Mouse (Mus musculus) C2C12 (cell line): ENCODE measurements around the gene Dnajb1.

ENCODE experiments used
- CTCF ChIP-seq: IDR thresholded peaks from one replicate; pipeline ENCODE4 v1.5.1; 2011; ENCODE audit not compliant: control insufficient read depth, insufficient read depth, insufficient read length
- MYOG ChIP-seq: IDR thresholded peaks from one replicate; pipeline ENCODE4 v1.6.1; 2011; ENCODE audit not compliant: control insufficient read depth, insufficient read length; ENCODE audit errors: extremely low read depth

- TF ChIP-seq CTCF: no peak
- no peak for TF ChIP-seq MYOG
Observed at GRCm38 (mm10) chr8:83585333-83585732, 22.7 kb upstream of the Dnajb1 start.
